Mouse (Mus musculus) CH12.LX (cell line): ENCODE measurements around the gene Ccl5. TPM values are rescaled to one million over a fixed set of nuclear protein-coding genes. Genes with fewer than 3 reads are reported as not detected.

Experiments used
- DNase-seq: peaks from one replicate; pipeline ENCODE4 v3.0.0-alpha.2; 2013; ENCODE audit errors: extremely low read depth
- H3K27ac ChIP-seq: 2 replicates; pipeline ENCODE4 v1.5.1; 2012; ENCODE audit warnings: low read depth, mild to moderate bottlenecking, control low read depth, moderate library complexity; ENCODE audit not compliant: insufficient read depth
- H3K27me3 ChIP-seq: replicated peaks from 2 replicates; pipeline ENCODE3; 2012; ENCODE audit warnings: inconsistent platforms
- H3K36me3 ChIP-seq, 2 experiments: replicated peaks in 1 of 2; 2 replicates each; pipeline versions ENCODE3 to v1.6.1; 2012; ENCODE audit warnings: inconsistent platforms in 1 of 2, low read length in 1 of 2, mild to moderate bottlenecking in 1 of 2, mixed read lengths in 1 of 2, moderate library complexity in 1 of 2; ENCODE audit not compliant: control insufficient read depth in 1 of 2, insufficient read depth in 1 of 2
- H3K4me1 ChIP-seq, 2 experiments: 2 replicates each; pipeline ENCODE4 v1.6.1; 2012; ENCODE audit warnings: inconsistent platforms in 1 of 2, moderate library complexity in 1 of 2; ENCODE audit not compliant: insufficient read depth in 2 of 2, control insufficient read depth in 1 of 2
- H3K4me2 ChIP-seq: 2 replicates; pipeline ENCODE4 v1.6.1; 2012; ENCODE audit warnings: low read depth, mild to moderate bottlenecking, control low read depth; ENCODE audit not compliant: poor library complexity, insufficient read depth, severe bottlenecking
- H3K4me3 ChIP-seq, 3 experiments: fragments of 150-350 bp in 1 of 3; sonication (generic) in 1 of 3; replicated peaks in 1 of 3; 2 replicates each; pipeline versions ENCODE3 to v1.5.1; 2011 to 2012; ENCODE audit warnings: low read depth in 2 of 3, low read length in 2 of 3, mild to moderate bottlenecking in 2 of 3, moderate library complexity in 2 of 3, control low read depth in 1 of 3, improper control_type of control experiment in 1 of 3, inconsistent platforms in 1 of 3, mixed read lengths in 1 of 3; ENCODE audit not compliant: poor library complexity in 1 of 3
- H3K79me2 ChIP-seq: replicated peaks from 2 replicates; pipeline ENCODE4 v1.6.1; 2012; ENCODE audit warnings: mild to moderate bottlenecking, moderate library complexity; ENCODE audit not compliant: control insufficient read depth, poor library complexity, insufficient read depth, severe bottlenecking; ENCODE audit errors: extremely low read depth
- H3K9ac ChIP-seq: 2 replicates; pipeline ENCODE4 v1.6.1; 2012; ENCODE audit warnings: low read depth, mild to moderate bottlenecking, control low read depth, moderate library complexity; ENCODE audit not compliant: insufficient read depth
- H3K9me3 ChIP-seq: replicated peaks from 2 replicates; pipeline ENCODE3; 2012; ENCODE audit warnings: low read length, inconsistent platforms, mixed read lengths
- CHD1 ChIP-seq: IDR thresholded peaks from 2 replicates; pipeline ENCODE4 v1.6.1; 2012; ENCODE audit warnings: low read depth, low read length, improper control_type of control experiment, inconsistent platforms
- CHD2 ChIP-seq: IDR thresholded peaks from 2 replicates; pipeline ENCODE4 v1.6.1; 2011; ENCODE audit warnings: low read length, improper control_type of control experiment
- E2F4 ChIP-seq: IDR thresholded peaks from 2 replicates; pipeline ENCODE4 v1.6.1; 2011; ENCODE audit warnings: low read depth, low read length, improper control_type of control experiment; ENCODE audit not compliant: insufficient replicate concordance
- ELF1 ChIP-seq: IDR thresholded peaks from 2 replicates; pipeline ENCODE4 v1.6.1; 2014; ENCODE audit warnings: low read depth, mild to moderate bottlenecking, inconsistent platforms, low read length, improper control_type of control experiment
- EP300 ChIP-seq: IDR thresholded peaks from 2 replicates; pipeline ENCODE4 v1.6.1; 2011; ENCODE audit warnings: low read length, improper control_type of control experiment
- GABPA ChIP-seq: IDR thresholded peaks from 2 replicates; pipeline ENCODE4 v1.6.1; 2012; ENCODE audit warnings: low read depth, low read length, improper control_type of control experiment, inconsistent platforms; ENCODE audit not compliant: insufficient replicate concordance
- JUN ChIP-seq: IDR thresholded peaks from 2 replicates; pipeline ENCODE4 v1.6.1; 2011; ENCODE audit warnings: low read depth, mild to moderate bottlenecking, low read length, improper control_type of control experiment, moderate library complexity; ENCODE audit not compliant: insufficient read depth
- JUND ChIP-seq: conservative IDR thresholded peaks from 2 replicates; pipeline ENCODE4 v1.6.1; 2011; ENCODE audit warnings: low read depth, low read length, improper control_type of control experiment
- KAT2A ChIP-seq: IDR thresholded peaks from 2 replicates; pipeline ENCODE4 v1.6.1; 2012; ENCODE audit warnings: low read length, improper control_type of control experiment, inconsistent platforms; ENCODE audit not compliant: insufficient replicate concordance
- MAZ ChIP-seq: IDR thresholded peaks from 2 replicates; pipeline ENCODE4 v1.6.1; 2012; ENCODE audit warnings: low read depth, mild to moderate bottlenecking, inconsistent platforms, low read length, improper control_type of control experiment, moderate library complexity
- MXI1 ChIP-seq: IDR thresholded peaks from 2 replicates; pipeline ENCODE4 v1.6.1; 2011; ENCODE audit warnings: mild to moderate bottlenecking, low read depth, low read length, improper control_type of control experiment
- POLR2AphosphoS2 ChIP-seq: IDR thresholded peaks from 2 replicates; pipeline ENCODE4 v1.6.1; 2011; ENCODE audit warnings: low read depth, low read length, improper control_type of control experiment
- SMC3 ChIP-seq: IDR thresholded peaks from 2 replicates; pipeline ENCODE4 v1.6.1; 2011; ENCODE audit warnings: low read depth, low read length, improper control_type of control experiment
- TBP ChIP-seq: conservative IDR thresholded peaks from 2 replicates; pipeline ENCODE4 v1.6.1; 2011; ENCODE audit warnings: low read depth, low read length, improper control_type of control experiment
- TCF12 ChIP-seq: IDR thresholded peaks from 2 replicates; pipeline ENCODE4 v1.6.1; 2014; ENCODE audit warnings: low read depth, mild to moderate bottlenecking, inconsistent platforms, low read length, improper control_type of control experiment
- UBTF ChIP-seq: IDR thresholded peaks from 2 replicates; pipeline ENCODE4 v1.6.1; 2012; ENCODE audit warnings: low read depth, mild to moderate bottlenecking, inconsistent platforms, low read length, improper control_type of control experiment, moderate library complexity
- USF2 ChIP-seq: conservative IDR thresholded peaks from 2 replicates; pipeline ENCODE4 v1.6.1; 2011; ENCODE audit warnings: low read depth, low read length, improper control_type of control experiment
- dilution Hi-C: fragments of 300-500 bp; cut with MboI; formaldehyde crosslinking; loops from 2 replicates; pipeline ENCODE4 v1.14.3; 2020; ENCODE audit warnings: low sequenced_read_pairs; ENCODE audit not compliant: extremely low pct_unique_long_range_greater_than_20kb, extremely low pct_ligation_motif_present
- in situ Hi-C: fragments of 300-500 bp; cut with MboI; formaldehyde crosslinking; loops from 3 replicates; pipeline ENCODE4 v1.14.3; 2019; ENCODE audit warnings: low sequenced_read_pairs, low pct_ligation_motif_present, low pct_unique_long_range_greater_than_20kb, mixed read lengths
- polyA plus RNA-seq: library from polyadenylated mRNA; unstranded; fragments of >175 nt; gene quantifications from 2 replicates; pipeline ENCODE4 v1.2.1, GENCODE M21; 2012; ENCODE audit warnings: low read depth; ENCODE audit not compliant: insufficient read length
- total RNA-seq, 2 experiments: library from RNA; depleted of rRNA; stranded (reverse); fragments of 300-350 nt in 1 of 2; fragments of >200 nt in 1 of 2; gene quantifications; 2 replicates each; pipeline ENCODE4 v1.2.3; 2012 to 2014

Gene Ccl5
- total and polyA plus RNA-seq, 3 experiments: 0.60 to 1.3 (median 0.68) TPM

DNA sequence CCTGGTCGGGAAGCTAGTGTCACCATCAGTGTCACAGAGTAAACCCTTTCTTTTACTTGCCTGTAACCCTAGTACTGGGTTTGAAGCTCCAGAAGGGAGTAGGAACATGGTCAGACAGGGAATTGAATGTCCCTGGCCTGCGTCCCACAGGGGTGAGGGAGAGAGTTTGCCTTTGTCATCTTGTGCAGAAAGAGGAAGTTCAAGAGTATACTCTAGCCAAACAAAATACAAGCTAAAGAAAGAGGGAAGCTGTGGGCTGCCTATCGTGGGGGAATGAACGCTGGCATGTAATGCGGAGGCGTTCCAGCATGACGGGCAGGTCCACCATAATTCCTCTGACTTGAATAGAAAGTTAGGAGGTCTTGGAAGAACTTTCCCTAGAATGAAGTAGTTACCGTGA, 41.9 kb upstream of the Ccl5 start:
- no peaks in the 10 kb centered on the region for H3K9me3 ChIP-seq
- dilution Hi-C loops: no loop called here
- TF ChIP-seq EP300: peak; percentile 26; the same call in 1 of the 2 replicates
- no peak for TF ChIP-seq USF2
- TF ChIP-seq, all 38 proteins: peak for 1
- Histone ChIP-seq H3K27me3 (peaks cover 3% of the 10 kb centered on the region), H3K36me3 (no peaks in the 10 kb centered on the region), H3K4me3 (no peak overlapping the region), H3K27ac (no peak overlapping the region), H3K79me2 (no peaks in the 10 kb centered on the region), H3K4me2 (peak overlapping the region; percentile 19; the same call in 1 of the 2 replicates), H3K9ac (no peak overlapping the region), H3K4me1 (peaks cover 16 to 25% of the 10 kb centered on the region in 2 experiments)
- no peak for DNase-seq
- in situ Hi-C loops: loop anchor here (25.0 kb wide), 1 partner anchor 365 kb away; the partner anchor contains the start of gene Ddx52

DNA sequence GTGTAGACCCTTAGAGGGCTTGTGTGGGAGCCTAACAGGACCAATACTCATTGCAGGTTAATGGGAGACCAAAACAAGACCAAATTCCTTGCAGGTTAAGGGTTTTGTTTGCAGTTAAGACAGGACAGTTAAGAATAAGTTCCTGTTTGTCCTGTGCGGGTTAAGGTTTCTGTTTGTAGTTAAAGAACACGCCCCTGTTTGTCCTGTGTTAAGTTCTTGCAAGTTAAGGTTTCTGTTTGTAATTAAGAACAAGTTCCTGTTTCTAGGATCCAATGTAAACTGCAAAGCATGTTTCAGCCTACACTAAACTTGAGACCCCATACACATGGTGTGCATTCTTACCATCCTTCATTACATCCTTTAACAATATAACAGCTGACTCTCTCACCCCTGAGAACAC, 39.9 kb upstream of the Ccl5 start:
- no peaks in the 10 kb centered on the region for H3K9me3 ChIP-seq
- dilution Hi-C loops: no loop called here
- H3K27me3 ChIP-seq: peaks cover 3% of the 10 kb centered on the region
- no peaks in the 10 kb centered on the region for H3K36me3 ChIP-seq
- no peak overlapping the region for H3K4me3 ChIP-seq
- in situ Hi-C loops: loop anchor here (25.0 kb wide), 1 partner anchor 367 kb away; the partner anchor contains the start of gene Ddx52
- no peak for DNase-seq
- peaks cover 16 to 20% of the 10 kb centered on the region in 2 experiments for H3K4me1 ChIP-seq
- no peak overlapping the region for H3K27ac ChIP-seq
- no peak overlapping the region for H3K9ac ChIP-seq
- TF ChIP-seq POLR2AphosphoS2 (no peak), CHD2 (no peak), EP300 (no peak), KAT2A (no peak), TBP (no peak), E2F4 (no peak), ELF1 (no peak), SMC3 (no peak), TCF12 (no peak), CHD1 (no peak)
- no peaks in the 10 kb centered on the region for H3K79me2 ChIP-seq
- H3K4me2 ChIP-seq: no peak overlapping the region

DNA sequence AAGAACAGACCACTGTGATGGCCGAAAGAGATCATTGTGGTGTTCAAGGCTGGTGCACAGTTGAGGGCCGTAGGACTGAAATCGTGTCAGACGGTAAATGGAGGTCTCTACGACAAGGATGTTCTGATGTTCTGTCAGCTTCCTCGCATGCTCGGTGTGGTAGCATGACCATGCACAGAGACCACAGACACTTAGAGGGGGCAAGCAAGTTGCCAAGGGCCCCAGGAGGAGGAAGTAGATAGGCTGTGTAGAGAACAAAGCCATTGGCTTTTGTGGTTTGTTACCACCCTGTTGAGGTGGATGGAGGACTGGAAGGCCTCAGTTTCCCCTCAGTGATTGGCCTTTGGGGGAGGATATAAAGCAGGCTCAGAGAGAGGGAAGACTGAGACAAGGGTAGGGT, 38.9 kb upstream of the Ccl5 start:
- H3K27ac ChIP-seq: no peak overlapping the region
- dilution Hi-C loops: no loop called here
- H3K4me2 ChIP-seq: no peak overlapping the region
- no peaks in the 10 kb centered on the region for H3K9me3 ChIP-seq
- no peaks in the 10 kb centered on the region for H3K79me2 ChIP-seq
- H3K4me1 ChIP-seq: peaks cover 16 to 20% of the 10 kb centered on the region in 2 experiments
- no peak overlapping the region for H3K9ac ChIP-seq
- TF ChIP-seq JUND (no peak), MXI1 (no peak), GABPA (no peak), UBTF (no peak), JUN (no peak), CHD1 (no peak), E2F4 (no peak), MAZ (no peak)
- in situ Hi-C loops: loop anchor here (10.0 to 25.0 kb wide), 2 partner anchors 176 to 368 kb away; partner anchors contain the start of genes Ddx52 and Wfdc21
- peaks cover 3% of the 10 kb centered on the region for H3K27me3 ChIP-seq
- H3K4me3 ChIP-seq: no peak overlapping the region
- H3K36me3 ChIP-seq: no peaks in the 10 kb centered on the region
- DNase-seq: no peak
